Comparison of ENCODE assay signal across 11 mouse cellular contexts in genomic region chr14:29648721-29649120, GRCm38 (mm10).
A peak's percentile ranks its signal among the peaks of the same experiment; 100 is the strongest.
DNase-seq lines count a peak whose midpoint lies in the region; ATAC-seq and TF ChIP-seq lines count a peak whose summit lies in the region.
"Had no signal": no experiment of that assay in that cellular context is flagged by ENCODE, and none has a peak within 500 bp of the region (broad histone marks: within the 10 kb centered on the region; RNA-seq: fewer than 3 reads in every experiment).

No protein-coding gene starts in this region.

- no peak for TF ChIP-seq EP300 in lung, postnatal 0 days (IDR thresholded peaks at IDR 0.05)

- no peak overlapping the region for H3K4me2 ChIP-seq in neural tube, embryonic 14.5 days (ENCODE audit: low read depth, low read length)
- H3K4me2 ChIP-seq in lung, postnatal 0 days (replicated peaks; ENCODE audit: low read depth, low read length) = no peak overlapping the region
- H3K4me2 ChIP-seq: heart, embryonic 13.5 days; limb, embryonic 13.5 days had no signal

- intact Hi-C loops in left cerebral cortex, postnatal 4 days (cut with DNase I) = no loop called here
- intact Hi-C loops in left cerebral cortex, adult 2 months (cut with DNase I) = no loop called here

- no peaks in the 10 kb centered on the region for H3K27me3 ChIP-seq in neural tube, embryonic 14.5 days (ENCODE audit: control insufficient read depth, insufficient read depth, low read length)
- no peaks in the 10 kb centered on the region for H3K27me3 ChIP-seq in lung, postnatal 0 days (replicated peaks; ENCODE audit: insufficient read depth, low read length)
- H3K27me3 ChIP-seq: heart, embryonic 13.5 days; limb, embryonic 13.5 days had no signal

- H3K4me1 ChIP-seq in neural tube, embryonic 14.5 days (ENCODE audit: control insufficient read depth, insufficient read depth, low read length) = no peaks in the 10 kb centered on the region
- no peaks in the 10 kb centered on the region for H3K4me1 ChIP-seq in lung, postnatal 0 days (ENCODE audit: insufficient read depth, low read depth, low read length)
- H3K4me1 ChIP-seq: heart, embryonic 13.5 days; limb, embryonic 13.5 days had no signal

- TF ChIP-seq CTCF in left cerebral cortex, adult 2 months (IDR thresholded peaks at IDR 0.05) = no peak
- TF ChIP-seq CTCF in lung, postnatal 0 days (IDR thresholded peaks at IDR 0.05) = no peak

- no peak overlapping the region for H3K9ac ChIP-seq in neural tube, embryonic 14.5 days (replicated peaks; ENCODE audit: low read depth, low read length)
- H3K9ac ChIP-seq in lung, postnatal 0 days (replicated peaks; ENCODE audit: low read depth) = no peak overlapping the region
- H3K9ac ChIP-seq: heart, embryonic 13.5 days; limb, embryonic 13.5 days had no signal

- no peak overlapping the region for H3K27ac ChIP-seq in left cerebral cortex, adult 2 months
- H3K27ac ChIP-seq in neural tube, embryonic 14.5 days (ENCODE audit: low read depth, low read length) = 0 out of 2 replicates have a peak overlapping the region, but pooled peaks have one; percentile 11
- H3K27ac ChIP-seq in lung, postnatal 0 days (ENCODE audit: low read length) = no peak overlapping the region
- H3K27ac ChIP-seq: heart, embryonic 13.5 days; limb, embryonic 13.5 days had no signal

- no peaks in the 10 kb centered on the region for H3K9me3 ChIP-seq in neural tube, embryonic 14.5 days (ENCODE audit: control insufficient read depth, low read length)
- H3K9me3 ChIP-seq in lung, postnatal 0 days (ENCODE audit: low read length) = no peaks in the 10 kb centered on the region
- H3K9me3 ChIP-seq: heart, embryonic 13.5 days; limb, embryonic 13.5 days had no signal

- peak; percentile 39 for DNase-seq in left cerebral cortex, postnatal 4 days
- no peak for DNase-seq in left cerebral cortex, adult 2 months (ENCODE audit: extremely low spot score in 1 of 2, low spot score in 2 of 2)
- peak; percentile 83 for DNase-seq in cerebellum, adult 11-12 months
- DNase-seq in cerebellum, postnatal 10 days = peak; percentile 66 to 78
- DNase-seq in thymus, postnatal 14 days = no peak
- no peak for DNase-seq in lung, postnatal 0 days (ENCODE audit: low spot score)
- DNase-seq: lung, adult 18-20 months; thymus, postnatal 4 days had no signal

- ATAC-seq in neural tube, embryonic 14.5 days (ENCODE audit: low read depth) = no peak
- ATAC-seq in lung, postnatal 0 days = no peak

- H3K36me3 ChIP-seq in neural tube, embryonic 14.5 days (ENCODE audit: control insufficient read depth, insufficient read depth, low read length) = no peaks in the 10 kb centered on the region
- H3K36me3 ChIP-seq in lung, postnatal 0 days (ENCODE audit: insufficient read depth, low read length) = no peaks in the 10 kb centered on the region
- H3K36me3 ChIP-seq: heart, embryonic 13.5 days; limb, embryonic 13.5 days had no signal

- 40% methylated on average over 6 of the region's 6 CpGs for WGBS in neural tube, embryonic 14.5 days
- 73% methylated on average over 6 of the region's 6 CpGs for WGBS in lung, postnatal 0 days

- no peak overlapping the region for H3K4me3 ChIP-seq in left cerebral cortex, adult 2 months
- H3K4me3 ChIP-seq in neural tube, embryonic 14.5 days (ENCODE audit: low read depth, low read length) = no peak overlapping the region
- H3K4me3 ChIP-seq in lung, postnatal 0 days (ENCODE audit: low read depth, low read length) = no peak overlapping the region
- H3K4me3 ChIP-seq: heart, embryonic 13.5 days; limb, embryonic 13.5 days had no signal

Comparison
In these comparisons a context has a peak if more than half of its experiments do, and no peak if none do; other contexts are left out.
1. DNase-seq: peak in left cerebral cortex, postnatal 4 days (single experiment), cerebellum, adult 11-12 months (single experiment) and cerebellum, postnatal 10 days (2 of 2); none in left cerebral cortex, adult 2 months (0 of 2), thymus, postnatal 14 days (single experiment) and lung, postnatal 0 days (single experiment).